Mouse (Mus musculus) 3134 (cell line): ENCODE measurements around the gene Zfyve27.
A peak's percentile ranks its signal among the peaks of the same experiment; 100 is the strongest.

Experiments
- DNase-seq: peaks from one replicate; pipeline ENCODE4 v3.0.0-alpha.2; 2011; ENCODE audit warnings: low spot score; ENCODE audit not compliant: insufficient read length; ENCODE audit errors: extremely low read depth

Zfyve27 gene

DNA sequence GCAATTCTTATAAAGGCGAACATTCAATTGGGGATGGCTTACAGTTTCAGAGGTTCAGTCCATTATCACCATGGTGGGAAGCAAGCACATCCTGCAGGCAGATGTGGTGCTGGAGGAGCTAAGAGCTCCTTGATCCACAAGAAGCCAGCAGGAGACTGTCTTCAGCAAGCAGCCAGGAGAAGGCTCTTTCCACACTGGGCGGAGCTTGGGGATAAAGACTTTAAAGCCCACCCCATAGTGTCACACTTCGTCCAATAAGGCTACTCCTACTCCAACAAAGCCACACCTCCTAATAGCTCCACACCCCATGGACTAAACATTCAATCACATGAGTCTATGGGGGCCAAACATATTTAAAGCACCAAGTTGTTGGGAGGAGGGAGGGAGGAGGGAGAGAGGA, 21.8 kb upstream of the Zfyve27 start:
- DNase-seq, result no peak

DNA sequence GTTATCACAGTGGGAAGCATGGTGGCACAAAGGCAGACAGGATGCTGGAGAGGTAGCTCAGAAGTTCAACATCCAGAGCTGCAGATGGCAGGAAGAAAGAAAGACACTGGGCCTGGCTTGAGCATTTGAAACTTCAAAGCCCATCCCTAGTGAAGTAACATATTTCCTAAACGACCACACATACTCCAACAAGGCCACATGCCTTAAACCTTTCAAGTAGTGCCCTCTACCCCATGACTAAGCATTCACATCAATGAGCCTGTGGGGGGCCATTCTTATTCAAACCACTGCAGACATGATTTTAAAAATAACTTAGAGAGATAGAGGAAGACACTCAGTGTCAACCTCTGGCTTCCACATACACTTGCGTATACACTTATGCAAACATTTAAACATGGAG, 21.0 kb upstream of the Zfyve27 start:
- DNase-seq, result no peak

DNA sequence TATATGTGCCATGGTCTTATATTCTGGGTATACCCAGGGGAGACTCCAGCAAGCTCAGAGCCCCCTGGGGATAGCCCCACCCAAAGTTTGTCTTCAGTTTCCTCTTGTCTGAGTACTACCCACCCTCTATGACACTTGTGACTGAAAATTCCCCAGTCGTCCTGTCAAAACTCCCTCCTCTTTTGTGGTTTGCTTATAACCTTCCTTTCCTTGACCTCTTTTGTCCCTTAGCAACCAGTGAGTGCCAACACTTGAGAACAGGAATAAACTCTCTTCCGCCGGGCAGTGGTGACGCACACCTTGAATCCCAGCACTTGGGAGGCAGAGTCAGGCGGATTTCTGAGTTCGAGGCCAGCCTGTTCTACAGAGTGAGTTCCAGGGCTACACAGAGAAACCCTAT, 19.7 kb upstream of the Zfyve27 start:
- DNase-seq, result no peak

DNA sequence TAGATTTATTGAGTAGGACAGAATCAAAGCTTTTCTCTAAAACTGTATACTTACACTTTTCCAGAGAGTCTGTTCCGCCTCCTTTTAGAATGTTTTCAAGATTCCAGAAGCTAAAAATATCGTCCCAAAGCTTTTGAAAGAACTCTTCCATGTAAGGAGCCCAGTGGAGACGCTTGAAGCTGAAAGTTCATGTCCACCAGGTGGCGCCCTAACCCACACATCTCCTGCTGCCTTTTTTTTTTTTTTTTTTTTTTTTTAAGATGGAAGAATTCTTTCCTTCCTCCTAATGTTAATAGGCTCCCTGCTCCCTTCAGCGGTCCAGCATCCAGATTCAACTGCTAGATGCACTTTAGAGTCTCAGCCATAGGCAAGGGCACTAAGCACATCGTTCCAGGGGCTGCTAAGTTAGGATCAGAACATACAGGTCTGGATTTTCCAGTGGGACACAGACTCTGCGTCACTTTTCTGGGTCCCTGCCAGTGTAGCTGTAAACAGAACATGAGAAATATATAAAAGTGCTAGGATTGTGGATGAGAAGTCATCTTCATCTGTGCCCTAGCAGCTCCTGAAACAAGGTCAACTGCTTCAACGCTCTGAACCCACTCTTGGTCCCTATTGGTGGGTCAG, 19.1 kb upstream of the Zfyve27 start:
- no peak for DNase-seq

DNA sequence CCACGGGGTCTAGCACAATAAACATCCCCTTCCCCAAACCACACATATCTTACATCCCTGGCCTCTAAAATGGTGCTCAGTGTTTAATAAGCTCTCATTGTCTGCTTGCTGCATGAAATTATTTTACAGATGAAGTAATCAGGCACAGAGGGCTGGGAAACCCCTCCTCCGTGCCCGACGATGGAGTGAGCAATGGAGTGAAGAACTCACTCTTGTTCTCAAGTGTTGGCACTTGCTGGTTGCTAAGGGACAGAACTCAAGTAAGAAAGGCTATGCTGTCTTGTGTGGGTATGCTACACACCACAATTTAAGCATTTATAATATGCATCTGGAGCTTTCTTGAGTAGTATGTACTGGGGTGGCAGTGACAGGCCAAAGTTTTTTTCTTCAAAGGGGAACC, 18.5 kb upstream of the Zfyve27 start:
- DNase-seq, result no peak

DNA sequence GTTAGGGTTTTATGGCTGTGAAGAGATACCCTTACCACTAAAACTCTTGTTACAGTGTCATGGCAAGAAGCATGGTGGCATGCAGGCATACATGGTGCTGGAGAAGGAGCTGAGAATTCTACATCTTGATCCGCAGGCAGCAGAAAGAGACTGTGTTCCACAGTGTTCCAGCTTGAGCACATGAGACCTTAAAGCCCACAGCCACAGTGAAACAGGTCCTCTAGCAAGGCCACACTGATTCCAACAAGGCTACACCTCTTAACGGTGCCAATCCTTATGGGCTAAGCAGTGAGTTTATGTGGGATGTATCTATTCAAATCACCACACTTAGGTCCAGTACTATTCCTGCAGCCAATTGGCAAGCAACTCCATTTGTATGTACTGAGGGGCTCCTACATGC, 18.0 kb upstream of the Zfyve27 start:
- no peak for DNase-seq

DNA sequence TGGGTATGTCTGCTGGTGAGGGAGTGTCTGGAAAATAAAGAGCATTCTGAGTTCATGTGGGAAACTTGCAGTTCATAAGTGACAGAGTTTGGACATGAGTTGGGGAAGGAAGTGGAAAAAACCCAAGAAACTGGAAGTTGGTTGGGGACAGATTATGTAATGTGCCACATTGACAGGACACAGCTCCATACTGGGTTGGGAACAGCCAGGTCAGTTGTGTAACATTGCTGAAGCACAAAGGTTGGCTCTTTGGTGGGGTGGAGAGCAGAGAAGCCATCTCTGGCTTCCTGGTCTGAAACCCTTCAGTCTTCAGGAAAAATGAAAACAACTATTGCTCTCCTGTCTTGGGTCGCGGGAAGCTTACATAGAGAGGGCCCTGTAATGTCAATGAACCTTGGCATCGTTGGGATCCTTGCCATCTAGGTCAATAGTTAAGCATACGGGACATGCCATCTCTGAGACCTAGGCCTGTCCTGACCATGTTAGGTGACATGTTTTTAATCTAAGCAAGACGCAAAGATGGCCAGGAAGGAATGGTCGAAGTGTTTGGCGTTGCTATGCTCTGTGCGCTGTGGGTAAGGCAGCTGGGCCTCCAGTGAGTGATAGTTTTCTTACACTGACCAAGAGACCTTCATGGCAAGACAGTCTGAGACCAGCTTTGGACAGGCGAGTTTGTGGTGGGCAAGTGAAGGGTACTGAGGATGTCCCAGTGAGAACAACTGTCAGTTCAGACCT, 17.3 kb upstream of the Zfyve27 start:
- DNase-seq, result no peak

DNA sequence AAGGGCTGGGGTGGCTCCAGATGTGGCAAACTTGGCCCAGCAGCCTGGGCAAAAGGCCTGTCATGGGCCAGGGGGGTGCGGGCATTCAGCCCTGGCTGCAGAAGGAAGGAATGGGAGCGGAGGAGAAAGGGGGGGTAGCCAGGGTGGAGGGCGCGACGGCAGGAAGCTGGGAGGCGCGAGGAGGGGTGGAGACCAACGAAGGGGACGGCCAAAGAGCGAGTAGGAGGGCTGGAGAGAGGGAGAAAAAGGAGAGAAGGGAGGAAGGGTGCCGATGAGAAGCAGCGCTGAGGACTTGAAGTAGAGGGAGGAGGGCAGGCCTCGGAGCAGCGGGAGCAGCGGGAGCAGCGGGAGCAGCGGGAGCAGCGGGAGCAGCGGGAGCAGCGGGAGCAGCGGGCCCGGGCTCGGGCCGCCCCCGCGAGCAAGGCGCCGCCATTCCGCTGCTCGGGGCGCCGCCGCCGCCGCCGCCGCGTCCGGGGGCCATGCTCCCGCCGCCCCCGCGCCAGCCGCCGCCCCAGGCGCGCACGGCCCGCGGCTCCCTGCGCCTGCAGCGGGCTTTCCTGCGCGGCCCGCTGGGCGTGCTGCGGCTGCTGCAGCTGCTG, 16.5 kb upstream of the Zfyve27 start, which contains the start of gene Marveld1:
Gene Marveld1, plus strand, starts transcription at position 231 of the 599 bp plus-strand sequence.
- peak; percentile 91 for DNase-seq

DNA sequence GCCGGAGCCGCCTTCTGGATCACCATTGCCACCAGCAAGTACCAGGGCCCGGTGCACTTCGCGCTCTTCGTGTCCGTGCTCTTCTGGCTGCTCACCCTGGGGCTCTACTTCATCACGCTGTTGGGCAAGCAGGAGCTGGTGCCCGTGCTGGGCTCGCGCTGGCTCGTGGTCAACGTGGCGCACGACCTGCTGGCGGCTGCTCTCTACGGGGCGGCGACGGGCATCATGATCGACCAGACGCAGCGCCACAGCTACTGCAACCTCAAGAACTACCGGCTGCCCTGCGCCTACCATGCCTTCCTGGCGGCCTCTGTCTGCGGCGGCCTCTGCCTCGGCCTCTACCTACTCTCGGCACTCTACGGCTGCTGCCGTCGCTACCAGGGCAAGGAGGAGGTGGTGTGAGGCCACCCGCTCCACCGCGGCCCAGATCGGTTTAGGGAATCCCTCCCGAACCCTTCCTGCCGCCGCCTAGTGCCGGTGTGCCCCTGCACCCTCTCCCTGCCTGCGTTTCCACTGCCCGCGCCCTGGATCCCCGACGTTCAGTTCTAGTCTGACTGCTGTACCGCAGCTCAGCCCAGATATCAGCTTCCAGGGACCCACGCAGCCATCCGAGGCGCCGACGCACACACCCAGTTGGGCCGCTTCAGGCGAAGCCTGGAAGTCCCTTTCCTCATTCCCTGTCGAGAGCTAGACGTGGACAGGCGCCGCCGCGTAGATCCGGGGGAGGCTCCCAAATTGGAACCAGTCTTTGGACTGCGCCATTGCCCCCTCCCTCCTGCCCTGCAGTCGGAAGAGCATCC, 15.8 kb upstream of the Zfyve27 start:
- peak; percentile 82 for DNase-seq

DNA sequence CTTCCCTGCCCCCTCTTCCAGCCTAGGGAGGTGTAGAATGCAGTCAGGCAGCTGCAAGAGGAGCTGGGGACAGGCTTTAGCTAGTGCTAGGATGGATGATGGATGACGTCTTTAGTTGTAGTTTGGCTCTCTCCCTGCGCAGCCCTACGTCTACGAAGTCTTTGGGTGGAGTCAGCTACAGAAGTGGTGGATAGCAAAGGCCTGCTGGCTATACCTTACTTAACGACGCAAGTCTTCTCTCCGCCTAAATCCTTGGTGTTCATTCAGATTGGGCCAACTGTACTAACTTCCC, 15.2 kb upstream of the Zfyve27 start:
- DNase-seq, result no peak

DNA sequence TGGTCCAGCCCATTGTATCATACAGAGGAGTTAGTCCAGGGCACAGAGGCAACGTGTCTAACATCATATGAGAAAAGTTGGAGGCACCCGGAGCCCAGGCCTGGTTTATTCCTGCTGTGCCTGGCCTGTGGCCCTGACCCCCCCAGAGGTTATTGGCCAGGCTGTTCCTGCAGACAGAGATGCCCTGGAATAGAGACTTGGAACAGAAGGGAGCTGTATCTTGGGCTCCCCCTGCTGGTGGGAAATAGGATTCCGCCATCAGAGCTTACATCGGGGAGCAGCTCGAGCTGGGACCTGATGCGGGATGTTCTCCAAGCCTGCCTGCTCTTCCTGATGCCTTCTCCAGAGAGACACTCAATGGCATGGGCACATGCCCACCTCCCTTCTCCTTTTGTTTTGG, 11.8 kb upstream of the Zfyve27 start:
- DNase-seq, result peak; percentile 62

DNA sequence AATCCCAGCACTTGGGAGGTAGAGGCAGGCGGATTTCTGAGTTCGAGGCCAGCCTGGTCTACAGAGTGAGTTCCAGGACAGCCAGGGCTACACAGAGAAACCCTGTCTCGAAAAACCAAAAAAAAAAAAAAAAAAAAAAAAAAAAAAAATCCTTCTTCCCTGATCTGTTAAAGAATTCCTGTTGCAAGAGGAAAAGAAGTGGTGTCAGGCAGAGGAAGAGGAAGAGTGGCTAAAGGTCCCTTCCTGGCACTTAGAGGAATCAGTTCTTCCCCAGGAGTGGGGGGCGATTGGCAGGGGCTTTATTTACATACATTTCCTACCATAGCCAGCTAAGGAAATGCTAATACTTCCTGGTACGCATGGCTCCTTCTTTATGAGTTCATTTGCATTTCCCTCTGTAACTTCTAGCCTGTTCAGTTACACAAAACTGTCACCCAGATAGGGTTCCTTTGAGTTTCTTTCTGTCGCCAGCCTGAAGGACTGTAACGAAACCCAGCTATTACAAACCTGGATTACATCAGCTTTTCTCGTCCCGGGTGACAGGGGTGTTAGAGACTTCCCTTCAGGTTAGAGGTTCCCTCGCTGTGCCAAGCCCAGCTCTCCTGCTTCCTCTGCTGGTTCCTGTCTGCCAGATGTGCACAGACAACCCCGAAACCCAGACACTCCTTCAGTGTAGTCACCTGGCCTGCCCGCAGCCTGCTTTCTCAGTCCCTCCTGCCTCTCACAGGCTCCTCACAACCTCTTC, 6.1 kb upstream of the Zfyve27 start:
- DNase-seq, result no peak

DNA sequence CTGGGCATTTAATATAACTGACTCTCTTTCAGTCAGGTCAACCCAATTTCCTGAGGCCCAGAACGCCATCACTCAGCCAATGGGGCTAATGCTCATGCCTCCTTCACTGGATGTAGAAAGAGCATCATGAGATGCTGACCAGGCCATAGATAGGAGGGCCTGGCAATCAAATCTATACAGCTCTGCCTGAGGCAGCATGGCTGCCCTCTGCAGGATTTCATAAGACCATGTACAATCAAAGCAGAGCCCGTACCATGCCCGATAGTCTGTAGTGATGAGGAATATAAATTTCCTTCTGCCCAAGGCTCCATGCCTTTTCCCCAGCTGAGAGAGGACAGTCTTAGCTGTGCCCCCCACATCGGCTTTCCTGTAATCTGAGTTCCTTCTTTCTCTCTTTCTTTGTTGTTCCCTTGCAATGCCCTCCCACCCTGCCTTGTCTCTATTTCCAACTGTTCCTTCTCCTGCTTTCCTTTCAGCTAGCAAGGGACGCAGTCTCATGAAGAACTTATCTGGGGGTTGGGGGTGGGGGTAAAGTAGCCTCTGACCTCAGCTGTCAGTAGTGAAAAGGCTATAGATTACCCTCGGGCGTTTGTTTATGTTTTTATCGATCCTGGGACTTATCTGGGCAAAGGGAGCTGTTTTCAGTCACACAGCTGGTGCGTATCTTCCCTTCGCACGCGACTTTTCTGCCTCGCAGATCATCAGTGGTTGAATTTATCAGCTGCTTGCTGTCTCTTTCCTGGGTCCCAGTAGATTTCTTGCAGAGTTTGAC, 5.3 kb upstream of the Zfyve27 start:
- no peak for DNase-seq

DNA sequence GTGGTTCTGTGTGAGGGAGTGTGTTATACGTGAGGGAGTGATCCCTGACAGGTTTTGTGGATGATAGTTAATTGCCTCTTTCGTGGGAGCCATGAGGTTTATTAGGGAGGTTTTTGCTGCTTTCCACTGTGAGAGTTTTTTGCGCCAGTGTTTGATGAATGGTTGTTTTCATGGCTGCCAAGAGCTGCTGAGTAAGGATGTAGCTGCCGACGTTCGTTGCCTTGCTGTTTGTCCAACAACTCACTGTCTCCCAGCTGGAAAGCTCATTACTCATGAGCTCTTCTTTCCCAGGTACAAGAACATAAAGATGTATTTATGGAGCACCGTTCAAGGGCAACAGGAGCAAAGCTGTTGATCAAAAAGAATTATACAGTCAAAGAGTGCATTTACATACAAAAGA, 437 bp downstream of the Zfyve27 start:
- DNase-seq, result no peak

DNA sequence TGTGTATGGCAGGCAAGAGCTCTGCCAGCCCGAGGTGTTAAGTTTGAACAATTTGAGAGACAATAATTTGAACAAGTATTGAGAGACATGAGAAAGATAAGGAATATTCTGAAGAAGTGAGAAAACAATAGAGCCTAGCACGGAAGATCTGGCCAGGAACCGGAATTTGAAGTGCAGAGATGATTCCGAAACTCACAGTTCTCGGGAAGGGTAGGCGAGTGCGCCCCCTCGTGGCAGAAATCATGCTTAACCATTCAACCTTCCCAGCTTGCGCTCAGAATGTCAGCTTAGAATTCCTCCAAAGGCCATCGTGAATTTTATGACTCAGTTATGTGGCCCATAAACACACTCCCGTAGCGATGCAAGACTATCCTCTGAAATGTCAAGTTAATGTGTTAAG, 2.4 kb downstream of the Zfyve27 start:
- DNase-seq, result peak; percentile 54

DNA sequence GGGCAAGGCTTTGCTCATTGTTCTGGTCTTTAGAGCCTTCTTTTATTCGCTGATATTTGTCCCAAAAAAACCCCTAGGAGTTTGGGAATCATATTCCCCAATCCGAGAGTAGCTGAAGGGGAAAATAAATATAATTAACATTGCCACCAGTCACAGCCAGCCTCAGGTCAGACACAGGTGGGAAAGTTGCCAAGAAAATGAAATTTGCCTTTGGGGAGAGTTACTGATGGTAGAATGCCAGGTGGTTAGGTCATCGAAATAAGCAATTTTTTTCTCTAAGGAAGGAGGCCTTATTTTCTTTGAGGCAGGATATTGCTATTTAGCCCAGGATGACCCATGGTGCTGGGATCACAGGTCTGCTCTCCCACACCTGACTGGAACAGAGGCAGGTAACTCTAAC, 3.0 kb downstream of the Zfyve27 start:
- no peak for DNase-seq

DNA sequence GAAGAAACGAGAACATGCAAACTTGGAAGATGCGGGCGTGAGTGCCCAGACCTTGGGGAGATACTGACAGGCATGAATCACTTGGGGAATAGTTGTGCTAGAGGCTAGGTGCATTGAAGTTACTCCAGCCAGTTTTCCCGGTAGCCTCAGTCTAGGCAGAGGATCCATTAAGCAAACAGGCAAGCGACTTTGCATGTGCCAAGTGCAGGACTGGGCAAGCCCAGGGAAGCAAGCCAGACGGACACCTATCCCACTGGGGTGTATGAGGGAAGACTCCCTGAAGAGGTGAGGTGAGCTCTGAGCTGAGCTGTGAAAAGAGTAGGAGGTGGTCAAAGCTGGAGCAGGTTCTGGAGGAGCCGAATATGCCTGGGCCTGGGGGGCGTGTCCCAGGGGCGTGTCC, 3.7 kb downstream of the Zfyve27 start:
- DNase-seq, result no peak

DNA sequence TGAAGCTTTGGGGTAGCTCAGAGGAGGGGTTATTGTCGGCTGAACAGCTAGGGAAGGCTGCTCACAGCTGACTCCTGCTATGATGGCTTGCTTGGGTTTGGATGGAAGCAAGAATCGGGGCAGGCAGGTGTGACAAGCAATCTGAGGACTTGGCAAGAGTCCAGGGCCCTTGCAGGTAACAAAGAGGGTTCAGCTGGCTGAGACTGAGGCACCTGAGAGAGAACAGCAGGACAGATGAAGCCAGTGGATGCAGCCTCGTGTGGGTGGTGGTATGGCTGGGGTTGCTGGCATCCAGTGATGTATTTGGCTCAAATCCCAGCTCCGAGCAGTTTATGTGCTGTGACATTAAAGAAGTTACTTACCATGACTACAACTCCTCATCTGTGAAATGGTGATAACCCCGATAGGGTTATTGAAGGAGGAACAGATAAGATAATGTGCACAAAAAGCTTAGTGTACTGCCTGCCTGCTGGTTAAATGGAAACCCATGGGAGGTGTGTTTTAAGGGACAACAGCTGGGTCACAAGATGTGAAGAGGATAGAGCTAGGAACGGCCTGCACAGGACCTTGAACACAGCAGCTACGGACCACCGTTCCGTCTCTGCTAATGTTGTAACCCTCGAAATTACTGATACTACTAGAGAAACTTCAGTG, 5.7 kb downstream of the Zfyve27 start:
- DNase-seq, result no peak
